Mouse (Mus musculus) neural tube, embryonic 13.5 days (tissue): Measurements from ENCODE around the gene 1110002E22Rik. TPM values are rescaled to one million over a fixed set of nuclear protein-coding genes. Genes with fewer than 3 reads are reported as not detected.

Source experiments
- ATAC-seq: fragments of 200-750 bp; cut with Nextera tagmentation; 2 replicates; pipeline ENCODE4 v1.8.0; 2017; ENCODE audit warnings: low read depth, mild to moderate bottlenecking, moderate TSS enrichment, moderate library complexity
- H3K27ac ChIP-seq: fragments of 300-500 bp; sonication (generic); replicated peaks from 2 replicates; pipeline ENCODE4 v1.5.1; 2015; ENCODE audit warnings: moderate library complexity, mild to moderate bottlenecking, inconsistent platforms
- H3K27me3 ChIP-seq: fragments of 300-500 bp; sonication (generic); 2 replicates; pipeline ENCODE4 v1.6.1; 2015; ENCODE audit warnings: mild to moderate bottlenecking, inconsistent platforms
- H3K36me3 ChIP-seq: fragments of 300-500 bp; sonication (generic); 2 replicates; pipeline ENCODE4 v1.6.1; 2015; ENCODE audit warnings: mild to moderate bottlenecking, inconsistent platforms
- H3K4me1 ChIP-seq: fragments of 300-500 bp; sonication (generic); replicated peaks from 2 replicates; pipeline ENCODE4 v1.6.1; 2015; ENCODE audit warnings: inconsistent platforms
- H3K4me2 ChIP-seq: fragments of 300-500 bp; sonication (generic); 2 replicates; pipeline ENCODE4 v1.6.1; 2015; ENCODE audit warnings: inconsistent platforms, mild to moderate bottlenecking, moderate library complexity
- H3K4me3 ChIP-seq: fragments of 300-500 bp; sonication (generic); 2 replicates; pipeline ENCODE4 v1.5.1; 2015; ENCODE audit warnings: mild to moderate bottlenecking, inconsistent platforms
- H3K9ac ChIP-seq: fragments of 300-500 bp; sonication (generic); 2 replicates; pipeline ENCODE4 v1.6.1; 2015; ENCODE audit warnings: moderate library complexity, mild to moderate bottlenecking, inconsistent platforms
- H3K9me3 ChIP-seq: fragments of 300-500 bp; sonication (generic); 2 replicates; pipeline ENCODE4 v1.6.1; 2016; ENCODE audit warnings: inconsistent platforms
- WGBS: fragments of 180-500 bp; shearing (Covaris S2); methylation state at CpG from one replicate; pipeline ENCODE4 v1.1.7; 2015; 5-methylcytosine and 5-hydroxymethylcytosine counted together
- polyA plus RNA-seq: library from polyadenylated mRNA; unstranded; fragments of >200 nt; fragmentation: Nextera tagmentation; extraction: Ambion mirVana; gene quantifications from 2 replicates; pipeline ENCODE4 v1.2.1, GENCODE M21; 2015

Gene 1110002E22Rik
- polyA plus RNA-seq, 1 experiment from 2014 or later = 0.13 TPM

GRCm38 (mm10) chr3:138083896-138084295, 19.0 kb downstream of the 1110002E22Rik start:
- ATAC-seq = no peak
- H3K4me1 ChIP-seq = peaks cover 6% of the 10 kb centered on the region
- no peak overlapping the region for H3K9ac ChIP-seq
- H3K4me3 ChIP-seq = no peak overlapping the region
- H3K27ac ChIP-seq = no peak overlapping the region
- no peaks in the 10 kb centered on the region for H3K9me3 ChIP-seq
- 86% methylated on average over 4 of the region's 4 CpGs for WGBS
- no peaks in the 10 kb centered on the region for H3K27me3 ChIP-seq
- H3K4me2 ChIP-seq = no peak overlapping the region
- H3K36me3 ChIP-seq = no peaks in the 10 kb centered on the region

DNA sequence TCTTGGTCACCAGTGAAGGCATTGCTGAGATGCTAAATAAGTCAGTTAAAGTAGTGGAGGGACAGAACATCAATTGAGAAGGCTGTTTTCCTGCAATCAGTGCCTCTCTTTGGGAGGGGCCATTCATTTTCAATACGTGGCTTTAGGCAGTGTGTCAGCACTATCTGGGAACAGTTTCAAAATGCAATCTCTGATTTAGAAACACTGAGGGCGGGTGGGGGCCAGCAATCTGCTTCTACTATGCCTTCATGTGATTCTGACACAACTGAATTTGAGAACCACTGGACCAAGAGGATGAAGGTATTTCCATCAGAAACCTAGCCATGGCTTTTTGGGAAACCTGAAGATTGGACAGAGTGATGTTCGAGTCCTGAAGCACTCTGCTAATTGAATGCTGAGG, 30.4 kb downstream of the 1110002E22Rik start:
- Histone ChIP-seq H3K4me3 (no peak overlapping the region), H3K36me3 (no peaks in the 10 kb centered on the region), H3K9ac (no peak overlapping the region), H3K4me2 (no peak overlapping the region), H3K27ac (no peak overlapping the region), H3K9me3 (no peaks in the 10 kb centered on the region), H3K4me1 (no peaks in the 10 kb centered on the region), H3K27me3 (no peaks in the 10 kb centered on the region)
- 74% methylated on average over 3 of the region's 3 CpGs for WGBS
- no peak for ATAC-seq

- Histone ChIP-seq H3K36me3 (no peaks in the 10 kb centered on the region), H3K9me3 (no peaks in the 10 kb centered on the region), H3K9ac (no peak overlapping the region), H3K4me1 (no peaks in the 10 kb centered on the region), H3K27ac (no peak overlapping the region), H3K27me3 (no peaks in the 10 kb centered on the region), H3K4me2 (no peak overlapping the region), H3K4me3 (no peak overlapping the region)
- peak; percentile 53; the same call in 1 of the 2 replicates for ATAC-seq
- 48% methylated on average over 10 of the region's 10 CpGs for WGBS
Observed at GRCm38 (mm10) chr3:138095718-138096117, 30.9 kb downstream of the 1110002E22Rik start.

GRCm38 (mm10) chr3:138096263-138097028, 31.6 kb downstream of the 1110002E22Rik start:
- no peak for ATAC-seq
- Histone ChIP-seq H3K4me2 (no peak overlapping the region), H3K27me3 (no peaks in the 10 kb centered on the region), H3K36me3 (no peaks in the 10 kb centered on the region), H3K9ac (no peak overlapping the region), H3K4me1 (no peaks in the 10 kb centered on the region), H3K27ac (no peak overlapping the region), H3K4me3 (no peak overlapping the region), H3K9me3 (no peaks in the 10 kb centered on the region)
- 86% methylated on average over 19 of the region's 19 CpGs for WGBS

DNA sequence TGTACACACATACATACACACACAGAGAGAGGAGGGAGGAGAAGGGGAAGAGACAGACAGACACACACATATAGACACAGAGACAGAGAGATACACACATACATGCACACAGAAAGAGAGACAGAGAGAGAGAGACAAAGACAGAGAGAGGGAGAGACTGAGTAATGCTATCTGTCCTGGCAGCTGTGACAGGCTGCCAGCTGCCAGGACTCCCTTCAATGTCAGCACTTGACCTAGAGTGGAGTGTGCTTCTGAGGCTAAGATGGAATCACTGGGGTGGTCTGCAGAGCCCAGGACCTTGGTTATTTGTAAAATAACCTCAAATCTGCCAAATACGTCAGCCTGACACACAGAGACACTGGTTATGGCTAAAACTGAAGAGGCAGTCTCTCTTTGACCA, 32.9 kb downstream of the 1110002E22Rik start:
- Histone ChIP-seq H3K9ac (no peak overlapping the region), H3K9me3 (no peaks in the 10 kb centered on the region), H3K27ac (no peak overlapping the region), H3K27me3 (no peaks in the 10 kb centered on the region), H3K4me1 (no peaks in the 10 kb centered on the region), H3K4me2 (no peak overlapping the region), H3K36me3 (no peaks in the 10 kb centered on the region), H3K4me3 (no peak overlapping the region)
- ATAC-seq = no peak
- 91% methylated on average over 1 of the region's 1 CpGs for WGBS

- no peak overlapping the region for H3K27ac ChIP-seq
- no peak overlapping the region for H3K4me3 ChIP-seq
- no peaks in the 10 kb centered on the region for H3K4me1 ChIP-seq
- H3K27me3 ChIP-seq = no peaks in the 10 kb centered on the region
- H3K9me3 ChIP-seq = no peaks in the 10 kb centered on the region
- WGBS = 91% methylated on average over 4 of the region's 4 CpGs
- H3K36me3 ChIP-seq = no peaks in the 10 kb centered on the region
- H3K4me2 ChIP-seq = no peak overlapping the region
- no peak overlapping the region for H3K9ac ChIP-seq
- ATAC-seq = no peak
Observed at GRCm38 (mm10) chr3:138101936-138102335, 37.1 kb downstream of the 1110002E22Rik start.

GRCm38 (mm10) chr3:138103690-138104089, 38.8 kb downstream of the 1110002E22Rik start:
- H3K4me3 ChIP-seq = no peak overlapping the region
- H3K9me3 ChIP-seq = no peaks in the 10 kb centered on the region
- no peak for ATAC-seq
- 90% methylated on average over 4 of the region's 4 CpGs for WGBS
- no peaks in the 10 kb centered on the region for H3K27me3 ChIP-seq
- H3K4me2 ChIP-seq = no peak overlapping the region
- no peak overlapping the region for H3K27ac ChIP-seq
- no peak overlapping the region for H3K9ac ChIP-seq
- H3K4me1 ChIP-seq = no peaks in the 10 kb centered on the region
- no peaks in the 10 kb centered on the region for H3K36me3 ChIP-seq

GRCm38 (mm10) chr3:138105056-138105455, 40.2 kb downstream of the 1110002E22Rik start:
- no peaks in the 10 kb centered on the region for H3K36me3 ChIP-seq
- H3K4me2 ChIP-seq = no peak overlapping the region
- H3K4me3 ChIP-seq = no peak overlapping the region
- no peaks in the 10 kb centered on the region for H3K9me3 ChIP-seq
- H3K4me1 ChIP-seq = no peaks in the 10 kb centered on the region
- H3K27me3 ChIP-seq = no peaks in the 10 kb centered on the region
- H3K9ac ChIP-seq = no peak overlapping the region
- 67% methylated on average over 5 of the region's 5 CpGs for WGBS
- no peak for ATAC-seq
- no peak overlapping the region for H3K27ac ChIP-seq

DNA sequence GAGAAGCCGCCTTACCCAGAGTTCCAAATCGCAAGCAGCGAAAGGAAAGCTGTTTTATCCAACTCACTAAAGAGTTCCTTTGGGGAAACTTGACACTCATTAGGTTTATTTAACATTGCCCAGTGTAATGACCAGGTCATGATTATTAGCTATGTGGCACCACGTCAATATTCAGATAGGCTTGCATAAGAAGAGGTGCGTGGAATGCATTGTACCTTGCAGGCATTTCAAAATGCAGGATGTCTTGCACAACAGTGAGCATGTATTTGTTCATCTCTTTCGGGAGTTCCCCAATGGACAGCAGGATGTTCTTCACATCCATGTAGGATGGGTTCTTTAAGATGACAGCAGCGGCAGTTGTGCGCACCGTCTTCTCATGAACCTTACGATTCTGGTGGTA, 42.0 kb downstream of the 1110002E22Rik start:
- Histone ChIP-seq H3K27me3 (no peaks in the 10 kb centered on the region), H3K4me2 (no peak overlapping the region), H3K27ac (no peak overlapping the region), H3K4me3 (no peak overlapping the region), H3K4me1 (no peaks in the 10 kb centered on the region), H3K9ac (no peak overlapping the region), H3K36me3 (no peaks in the 10 kb centered on the region), H3K9me3 (no peaks in the 10 kb centered on the region)
- no peak for ATAC-seq
- whole genome bisulfite sequencing = 96% methylated on average over 10 of the region's 10 CpGs

GRCm38 (mm10) chr3:138110910-138111782, 46.3 kb downstream of the 1110002E22Rik start:
- no peaks in the 10 kb centered on the region for H3K9me3 ChIP-seq
- H3K4me3 ChIP-seq = no peak overlapping the region
- no peaks in the 10 kb centered on the region for H3K4me1 ChIP-seq
- H3K36me3 ChIP-seq = no peaks in the 10 kb centered on the region
- no peak overlapping the region for H3K9ac ChIP-seq
- WGBS = 89% methylated on average over 19 of the region's 19 CpGs
- no peak overlapping the region for H3K4me2 ChIP-seq
- ATAC-seq = no peak
- no peaks in the 10 kb centered on the region for H3K27me3 ChIP-seq
- no peak overlapping the region for H3K27ac ChIP-seq

- no peak overlapping the region for H3K4me3 ChIP-seq
- no peak overlapping the region for H3K27ac ChIP-seq
- no peak overlapping the region for H3K9ac ChIP-seq
- no peaks in the 10 kb centered on the region for H3K4me1 ChIP-seq
- no peaks in the 10 kb centered on the region for H3K36me3 ChIP-seq
- H3K9me3 ChIP-seq = no peaks in the 10 kb centered on the region
- WGBS = 83% methylated on average over 17 of the region's 17 CpGs
- no peak for ATAC-seq
- no peak overlapping the region for H3K4me2 ChIP-seq
- no peaks in the 10 kb centered on the region for H3K27me3 ChIP-seq
Observed at GRCm38 (mm10) chr3:138114106-138114505, 49.3 kb downstream of the 1110002E22Rik start.

DNA sequence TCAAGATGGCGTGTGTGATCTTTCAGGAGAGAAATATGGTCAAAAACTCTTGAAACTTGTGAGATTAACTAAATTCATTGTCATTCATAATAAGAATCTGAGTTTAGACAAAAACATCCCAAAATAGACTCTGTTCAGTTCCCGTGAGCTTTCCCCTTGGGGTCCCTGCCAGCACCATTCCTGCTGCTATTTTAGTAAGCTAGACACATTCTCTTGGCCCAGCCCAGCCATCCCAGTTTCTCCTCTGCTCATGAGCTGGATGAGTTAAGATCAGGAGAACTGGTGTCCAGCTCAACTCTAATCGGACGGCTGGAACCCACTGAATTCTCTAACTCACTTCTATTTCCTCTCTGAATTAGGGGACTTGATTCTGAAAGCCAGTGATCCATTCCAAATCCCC, 52.0 kb downstream of the 1110002E22Rik start:
- Histone ChIP-seq H3K4me3 (no peak overlapping the region), H3K4me1 (no peaks in the 10 kb centered on the region), H3K27me3 (no peaks in the 10 kb centered on the region), H3K36me3 (no peaks in the 10 kb centered on the region), H3K27ac (no peak overlapping the region), H3K9me3 (no peaks in the 10 kb centered on the region), H3K4me2 (no peak overlapping the region), H3K9ac (no peak overlapping the region)
- ATAC-seq = no peak
- 87% methylated on average over 4 of the region's 4 CpGs for WGBS
